Mouse (Mus musculus) G1E (cell line): ENCODE results near the gene Vac14.

Experiments used
- CTCF ChIP-seq: IDR thresholded peaks from 2 replicates; pipeline ENCODE4 v1.5.1; 2012; ENCODE audit warnings: low read depth, low read length, inconsistent platforms, mixed read lengths
- GATA1 ChIP-seq: IDR thresholded peaks from 2 replicates; pipeline ENCODE4 v1.6.1; 2012; ENCODE audit warnings: borderline replicate concordance, low read length, inconsistent platforms, mixed read lengths

- no peak for TF ChIP-seq CTCF
- no peak for TF ChIP-seq GATA1
Measured at GRCm38 (mm10) chr8:110710593-110710992, 92.2 kb downstream of the Vac14 start.
